Mouse (Mus musculus): Measurements from ENCODE around the gene Higd1c. TPM values are rescaled to one million over a fixed set of nuclear protein-coding genes. Genes with fewer than 3 reads are reported as not detected.
"Not testable (repeated sequence)": the region's sequence is repeated elsewhere in the genome, so short reads cannot be mapped to it uniquely, and the experiment has no call there.

Higd1c gene
- polyA plus RNA-seq (2015; fragmentation: Nextera tagmentation; extraction: Ambion mirVana): not detected in 2 replicates

DNA sequence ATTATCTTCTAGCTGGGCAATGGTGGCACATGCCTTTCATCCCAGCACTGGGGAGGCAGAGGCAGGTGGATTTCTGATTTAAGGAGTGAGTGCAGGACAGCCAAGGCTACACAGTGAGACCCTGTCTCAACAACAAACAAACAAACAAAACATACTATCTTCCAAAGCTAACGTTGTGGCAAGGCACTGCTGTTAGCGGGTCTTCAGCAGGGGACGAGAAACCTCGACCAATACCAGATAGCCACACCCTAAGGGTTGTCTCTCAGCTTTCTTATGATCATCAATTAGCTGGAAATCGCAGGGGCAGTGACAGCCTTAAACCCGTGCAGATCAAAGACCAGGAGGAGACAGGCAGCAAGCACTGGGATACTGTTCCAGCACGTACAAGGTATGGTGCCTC is at the start of gene Higd1c:
TSS of gene Higd1c (plus strand) at position 301 of the 400 bp plus-strand sequence.
- DNase-seq: no peak
- WGBS (ENCODE audit: insufficient replicate concordance): 71% methylated on average over 7 of the region's 7 CpGs
- Histone ChIP-seq H3K4me2 (no peak within 1 kb of the TSS), H3K27ac (no peak within 1 kb of the TSS), H3K27me3 (no peaks in the 10 kb centered on the region), H3K4me3 (replicated peaks) (no peak within 1 kb of the TSS), H3K9me3 (replicated peaks) (no peaks in the 10 kb centered on the region), H3K36me3 (no peaks in the 10 kb centered on the region), H3K9ac (no peak within 1 kb of the TSS), H3K4me1 (replicated peaks) (no peaks in the 10 kb centered on the region)
- ATAC-seq (ENCODE audit: low read depth): no peak

DNA sequence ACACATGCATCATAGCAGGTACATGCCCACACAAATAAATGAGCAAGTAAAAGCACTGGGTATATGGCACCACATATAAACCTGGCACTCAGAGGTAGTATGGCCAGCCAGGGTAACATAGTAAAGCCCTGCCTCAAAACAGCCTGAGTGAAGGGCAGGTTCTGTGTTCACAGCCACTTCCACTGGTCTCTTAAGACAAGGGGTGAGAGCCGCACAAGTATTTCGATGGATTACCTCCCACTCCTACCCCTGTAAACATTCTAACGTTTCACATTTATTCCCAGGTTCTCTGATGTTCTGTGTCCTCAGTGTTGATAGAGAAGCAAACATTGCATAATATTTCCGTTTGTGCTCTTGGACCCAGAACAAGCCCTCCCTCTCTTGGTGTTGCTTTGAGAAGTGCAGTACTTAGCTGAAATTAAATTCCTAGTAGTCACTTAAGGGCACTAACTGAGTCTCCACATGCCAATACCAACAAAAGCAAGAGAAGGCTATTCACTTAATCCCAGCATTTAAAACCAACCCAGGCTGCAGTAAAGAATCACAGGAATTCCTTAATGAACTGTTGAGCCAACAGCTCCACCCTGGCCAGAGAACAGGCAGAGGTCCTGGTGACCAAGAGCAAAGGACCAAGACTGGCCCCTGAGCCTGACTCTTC is 46.2 kb upstream of the Higd1c start:
- not testable (repeated sequence) for H3K4me3 ChIP-seq (replicated peaks); H3K27me3 ChIP-seq; DNase-seq; H3K4me2 ChIP-seq; H3K9me3 ChIP-seq (replicated peaks); H3K27ac ChIP-seq; H3K9ac ChIP-seq
- 66% methylated on average over 4 of the region's 4 CpGs for WGBS (ENCODE audit: insufficient replicate concordance)
- H3K4me1 ChIP-seq (replicated peaks): peaks cover 11% of the 10 kb centered on the region; the same call in 1 of the 2 replicates
- peaks cover 14% of the 10 kb centered on the region; the same call in 1 of the 2 replicates for H3K36me3 ChIP-seq
- ATAC-seq (ENCODE audit: low read depth): peak; percentile 43; the same call in 1 of the 2 replicates

- 63% methylated on average over 1 of the region's 1 CpGs for WGBS (ENCODE audit: insufficient replicate concordance)
- ATAC-seq (ENCODE audit: low read depth): no peak
- peak overlapping the region; percentile 39; the same call in 1 of the 2 replicates for H3K27ac ChIP-seq
- no peak for DNase-seq
- peaks cover 2% of the 10 kb centered on the region; the same call in 1 of the 2 replicates for H3K36me3 ChIP-seq
- H3K4me2 ChIP-seq: no peak overlapping the region
- H3K4me3 ChIP-seq (replicated peaks): no peak overlapping the region
- no peaks in the 10 kb centered on the region for H3K27me3 ChIP-seq
- H3K9ac ChIP-seq: no peak overlapping the region
- peaks cover 18% of the 10 kb centered on the region for H3K4me1 ChIP-seq (replicated peaks)
- H3K9me3 ChIP-seq (replicated peaks): no peaks in the 10 kb centered on the region
These were observed 44.5 kb upstream of the Higd1c start for GRCm38 (mm10) chr15:100319884-100320283.

DNA sequence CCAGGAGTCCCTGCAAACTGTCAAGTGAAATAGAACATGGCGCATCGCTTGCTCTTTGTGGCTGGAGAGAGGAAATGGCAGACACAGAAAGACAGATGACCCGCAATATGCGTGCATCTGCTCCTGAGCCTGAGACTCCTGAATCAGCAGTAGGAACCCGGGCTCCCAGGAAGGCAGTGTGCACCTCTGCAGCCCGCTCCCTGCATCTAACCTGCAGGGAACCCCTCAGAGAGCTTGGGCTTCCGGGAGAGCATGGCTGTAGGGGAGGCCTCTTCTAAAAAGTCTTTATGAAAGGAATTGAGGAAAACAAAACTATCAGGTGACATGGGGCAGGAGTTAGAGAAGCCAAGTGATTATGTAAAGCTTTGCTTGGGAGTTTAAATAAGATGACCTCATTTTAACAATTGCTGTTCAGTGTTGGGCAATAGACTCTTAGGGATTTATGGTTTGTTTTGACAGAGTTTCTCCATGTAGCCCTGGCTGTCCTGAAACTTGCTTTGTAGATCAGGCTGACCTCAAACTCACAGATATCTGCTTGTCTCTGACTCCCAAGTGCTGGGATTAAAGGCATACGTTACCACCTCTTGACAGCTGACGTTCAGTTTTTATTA is 43.9 kb upstream of the Higd1c start:
- DNase-seq: no peak
- H3K4me2 ChIP-seq: no peak overlapping the region
- no peak overlapping the region for H3K9ac ChIP-seq
- peak overlapping the region; percentile 39; the same call in 1 of the 2 replicates for H3K27ac ChIP-seq
- WGBS (ENCODE audit: insufficient replicate concordance): 62% methylated on average over 9 of the region's 9 CpGs
- no peaks in the 10 kb centered on the region for H3K9me3 ChIP-seq (replicated peaks)
- ATAC-seq (ENCODE audit: low read depth): no peak
- no peaks in the 10 kb centered on the region for H3K27me3 ChIP-seq
- peaks cover 18% of the 10 kb centered on the region for H3K4me1 ChIP-seq (replicated peaks)
- no peak overlapping the region for H3K4me3 ChIP-seq (replicated peaks)
- H3K36me3 ChIP-seq: no peaks in the 10 kb centered on the region

DNA sequence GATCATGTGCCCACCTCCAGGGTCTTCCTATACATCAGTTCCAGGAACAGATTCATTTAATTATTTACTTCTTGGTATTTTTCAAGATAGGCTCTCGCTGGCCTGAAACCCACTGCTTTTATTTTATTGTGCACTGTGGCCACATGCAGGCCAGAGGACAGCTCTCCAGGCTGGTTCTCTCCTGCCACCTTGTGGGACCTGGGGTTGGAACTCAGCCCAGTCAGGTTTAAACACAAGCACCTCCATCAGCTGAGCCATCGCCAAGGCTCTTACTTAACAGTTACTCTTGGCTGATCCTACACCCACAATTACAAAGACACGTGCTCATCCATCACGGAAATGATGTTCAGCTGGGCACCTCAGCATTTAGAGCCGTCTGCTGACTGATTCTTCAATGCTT is 43.2 kb upstream of the Higd1c start:
- no peak overlapping the region for H3K9ac ChIP-seq
- no peaks in the 10 kb centered on the region for H3K36me3 ChIP-seq
- WGBS (ENCODE audit: insufficient replicate concordance): 44% methylated on average over 5 of the region's 5 CpGs
- ATAC-seq (ENCODE audit: low read depth): no peak
- no peak overlapping the region for H3K4me3 ChIP-seq (replicated peaks)
- peaks cover 18% of the 10 kb centered on the region for H3K4me1 ChIP-seq (replicated peaks)
- no peaks in the 10 kb centered on the region for H3K27me3 ChIP-seq
- no peak for DNase-seq
- H3K9me3 ChIP-seq (replicated peaks): no peaks in the 10 kb centered on the region
- peak overlapping the region; percentile 6; the same call in 1 of the 2 replicates for H3K27ac ChIP-seq
- no peak overlapping the region for H3K4me2 ChIP-seq

DNA sequence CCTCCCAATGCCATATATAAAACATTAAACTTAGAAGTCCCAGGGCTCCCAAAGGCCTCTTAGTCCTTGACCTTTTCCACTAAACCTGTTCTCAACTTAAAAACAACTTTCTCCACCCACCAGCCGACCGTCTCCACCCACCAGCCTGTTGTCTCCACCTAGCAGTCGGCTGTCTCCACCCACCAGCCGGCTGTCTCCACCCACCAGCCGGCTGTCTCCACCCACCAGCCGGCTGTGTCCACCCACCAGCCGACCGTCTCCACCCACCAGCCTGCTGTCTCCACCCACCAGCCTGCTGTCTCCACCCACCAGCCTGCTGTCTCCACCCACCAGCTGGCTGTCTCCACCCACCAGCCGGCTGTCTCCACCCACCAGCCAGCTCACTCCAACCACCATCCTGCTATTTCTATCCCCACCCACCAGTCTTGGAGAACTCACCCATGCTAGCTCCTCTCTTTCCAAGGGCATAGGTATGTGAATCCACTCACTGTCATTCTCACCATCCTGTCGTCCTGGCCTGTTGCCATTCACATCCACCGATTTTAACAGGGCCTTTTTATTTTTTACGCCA is 40.2 kb upstream of the Higd1c start:
- no peaks in the 10 kb centered on the region for H3K36me3 ChIP-seq
- H3K4me2 ChIP-seq: no peak overlapping the region
- no peak overlapping the region for H3K27ac ChIP-seq
- no peaks in the 10 kb centered on the region for H3K27me3 ChIP-seq
- DNase-seq (peak; percentile 53), ATAC-seq (ENCODE audit: low read depth) (no peak)
- no peak overlapping the region for H3K4me3 ChIP-seq (replicated peaks)
- H3K4me1 ChIP-seq (replicated peaks): peaks cover 14% of the 10 kb centered on the region
- H3K9me3 ChIP-seq (replicated peaks): no peaks in the 10 kb centered on the region
- WGBS (ENCODE audit: insufficient replicate concordance): 44% methylated on average over 12 of the region's 12 CpGs
- H3K9ac ChIP-seq: no peak overlapping the region

GRCm38 (mm10) chr15:100325235-100325634 is 39.1 kb upstream of the Higd1c start:
- H3K4me1 ChIP-seq (replicated peaks): peaks cover 8% of the 10 kb centered on the region
- ATAC-seq (ENCODE audit: low read depth): no peak

GRCm38 (mm10) chr15:100328089-100328488 is 36.3 kb upstream of the Higd1c start:
- ATAC-seq (ENCODE audit: low read depth); DNase-seq; H3K4me2 ChIP-seq; H3K9me3 ChIP-seq (replicated peaks); H3K27me3 ChIP-seq; H3K4me3 ChIP-seq (replicated peaks); H3K27ac ChIP-seq; H3K4me1 ChIP-seq (replicated peaks); H3K9ac ChIP-seq; H3K36me3 ChIP-seq: not testable (repeated sequence)
- WGBS (ENCODE audit: insufficient replicate concordance): 62% methylated on average over 4 of the region's 4 CpGs

More at GRCm38 (mm10) chr15:100325235-100325634, 39.1 kb upstream of the Higd1c start:
- Histone ChIP-seq H3K4me2 (no peak overlapping the region), H3K4me3 (replicated peaks) (no peak overlapping the region), H3K36me3 (no peaks in the 10 kb centered on the region), H3K27me3 (no peaks in the 10 kb centered on the region), H3K9ac (no peak overlapping the region), H3K9me3 (replicated peaks) (no peaks in the 10 kb centered on the region), H3K27ac (no peak overlapping the region)
- WGBS (ENCODE audit: insufficient replicate concordance): 75% methylated on average over 3 of the region's 3 CpGs
- no peak for DNase-seq

DNA sequence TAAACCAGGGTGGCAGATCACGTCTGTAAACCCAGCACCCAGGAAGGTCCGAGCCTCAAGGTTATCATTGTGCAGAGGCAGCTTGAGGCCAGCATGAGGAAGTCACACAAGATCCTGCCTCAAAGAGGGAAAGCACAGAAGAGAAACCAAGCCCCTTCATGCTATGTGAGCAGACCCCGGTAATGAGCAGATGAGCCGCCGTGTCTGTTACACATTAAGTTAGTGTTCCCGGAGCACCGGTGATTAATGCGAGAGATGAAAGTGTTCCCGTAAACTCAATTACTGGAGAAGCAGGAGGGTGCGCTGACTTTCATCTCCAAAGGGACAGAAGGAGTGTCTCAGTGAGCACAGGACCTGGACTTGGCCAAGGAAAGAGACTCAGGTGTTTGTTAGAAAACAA is 35.0 kb upstream of the Higd1c start:
- H3K4me1 ChIP-seq (replicated peaks); H3K4me3 ChIP-seq (replicated peaks); H3K36me3 ChIP-seq; H3K27me3 ChIP-seq; DNase-seq; H3K4me2 ChIP-seq; ATAC-seq (ENCODE audit: low read depth); H3K27ac ChIP-seq; H3K9ac ChIP-seq; H3K9me3 ChIP-seq (replicated peaks): not testable (repeated sequence)
- WGBS (ENCODE audit: insufficient replicate concordance): 76% methylated on average over 10 of the region's 10 CpGs

GRCm38 (mm10) chr15:100330739-100331138 is 33.6 kb upstream of the Higd1c start:
- ATAC-seq (ENCODE audit: low read depth) (no peak), DNase-seq (no peak)
- 79% methylated on average over 7 of the region's 7 CpGs for WGBS (ENCODE audit: insufficient replicate concordance)
- no peaks in the 10 kb centered on the region for H3K9me3 ChIP-seq (replicated peaks)
- H3K27me3 ChIP-seq: no peaks in the 10 kb centered on the region
- H3K4me1 ChIP-seq (replicated peaks): no peaks in the 10 kb centered on the region
- H3K4me2 ChIP-seq: no peak overlapping the region
- no peak overlapping the region for H3K9ac ChIP-seq
- H3K27ac ChIP-seq: no peak overlapping the region
- H3K4me3 ChIP-seq (replicated peaks): no peak overlapping the region
- H3K36me3 ChIP-seq: no peaks in the 10 kb centered on the region

DNA sequence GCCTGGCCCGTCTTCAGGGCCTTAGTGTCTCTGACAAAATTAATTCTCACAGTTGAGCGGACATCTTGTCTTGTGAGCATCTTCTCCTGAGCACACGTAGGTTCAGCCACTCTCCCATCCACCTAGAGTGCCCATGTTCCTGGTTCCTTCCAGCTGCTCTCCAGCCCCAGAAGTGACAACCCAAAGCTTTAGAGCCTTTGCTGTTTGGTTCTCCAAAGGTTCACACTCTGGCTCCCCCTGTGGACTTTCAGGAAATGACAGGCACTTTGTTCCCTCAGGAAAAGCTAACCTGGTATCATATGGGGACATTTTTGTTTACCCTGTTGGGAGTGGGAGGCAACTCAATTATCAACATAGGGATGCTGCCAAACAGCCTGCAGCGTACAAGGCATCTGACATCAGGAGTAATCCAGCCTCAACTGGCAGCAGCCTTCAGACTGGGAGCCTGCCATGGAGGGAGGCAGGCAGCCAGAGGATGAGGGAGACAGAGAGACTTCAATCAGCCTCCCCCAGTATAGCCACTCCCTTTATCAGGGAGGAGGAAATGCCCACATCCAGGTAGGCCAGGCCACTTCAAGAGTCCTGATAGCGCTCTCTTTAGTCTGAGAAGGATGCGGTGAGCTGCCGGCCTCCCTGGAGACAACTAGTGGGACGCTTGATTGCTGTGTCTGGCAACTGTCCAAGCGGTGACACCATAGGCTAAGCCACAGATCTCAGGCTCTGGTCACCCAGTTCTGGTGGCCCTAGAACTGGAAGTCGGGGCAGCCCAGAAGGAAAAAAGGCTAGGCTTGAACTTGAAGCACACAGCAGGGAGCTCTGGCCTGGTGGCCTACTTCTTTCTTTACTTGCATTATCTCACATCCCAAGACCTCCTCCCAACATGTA is 32.0 kb upstream of the Higd1c start:
- ATAC-seq (ENCODE audit: low read depth) (peak; percentile 18; the same call in 1 of the 2 replicates), DNase-seq (peak; percentile 23)
- not testable (repeated sequence) for H3K9me3 ChIP-seq (replicated peaks); H3K27ac ChIP-seq; H3K9ac ChIP-seq; H3K36me3 ChIP-seq; H3K27me3 ChIP-seq; H3K4me2 ChIP-seq; H3K4me3 ChIP-seq (replicated peaks); H3K4me1 ChIP-seq (replicated peaks)
- 17% methylated on average over 2 of the region's 10 CpGs for WGBS (ENCODE audit: insufficient replicate concordance)

Data from liver, embryonic 13.5 days (tissue).